Mouse (Mus musculus): ENCODE measurements at regions not wholly inside any gene's neighbourhood (a gene's known extent, or its start where the extent isn't known, plus 50 kb on each side); places are given as distances from the start of the nearest gene placed in this dataset.
A peak's percentile ranks its signal among the peaks of the same experiment; 100 is the strongest.
"Not testable (repeated sequence)": the region's sequence is repeated elsewhere in the genome, so short reads cannot be mapped to it uniquely, and the experiment has no call there.

DNA sequence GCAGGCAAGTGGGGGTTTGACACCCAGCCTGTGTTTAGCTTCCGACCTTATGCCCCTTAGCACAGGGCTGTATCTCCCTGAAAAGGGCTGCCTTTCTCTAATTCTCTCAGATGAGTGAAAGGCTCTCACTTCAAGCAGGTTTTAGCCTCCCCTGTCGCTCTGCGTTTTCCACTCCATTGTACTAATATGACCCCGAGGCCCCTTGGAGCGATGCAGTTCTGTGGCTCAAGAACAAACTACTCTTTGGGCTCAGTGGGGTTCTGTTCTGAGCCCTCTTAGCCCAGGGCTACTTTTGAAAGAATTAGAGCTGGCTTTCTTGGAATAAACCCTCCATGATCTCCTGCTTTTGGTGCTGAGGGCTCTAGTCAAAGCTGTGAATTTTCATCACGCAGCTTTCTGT is 53.4 kb upstream of the Castor2 start:
- DNase-seq (ENCODE audit: low spot score) = no peak

DNA sequence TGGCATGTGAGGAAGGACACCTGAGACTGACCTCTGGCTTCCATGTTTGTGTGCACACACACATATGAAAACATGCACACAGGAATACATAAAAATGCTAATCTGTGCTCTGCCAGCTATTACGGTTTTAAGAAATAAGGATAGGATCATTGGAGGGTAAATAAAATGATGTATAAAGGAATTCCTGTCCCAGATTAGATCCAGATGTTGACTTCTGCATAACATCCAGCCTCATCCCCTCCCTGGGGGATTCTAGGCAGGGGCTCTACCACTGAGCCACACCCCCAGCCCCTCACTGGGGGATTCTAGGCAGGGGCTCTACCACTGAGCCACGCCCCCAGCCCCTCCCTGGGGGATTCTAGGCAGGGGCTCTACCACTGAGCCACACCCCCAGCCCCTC is 56.6 kb upstream of the Castor2 start:
- not testable (repeated sequence) for DNase-seq (ENCODE audit: low spot score)

DNA sequence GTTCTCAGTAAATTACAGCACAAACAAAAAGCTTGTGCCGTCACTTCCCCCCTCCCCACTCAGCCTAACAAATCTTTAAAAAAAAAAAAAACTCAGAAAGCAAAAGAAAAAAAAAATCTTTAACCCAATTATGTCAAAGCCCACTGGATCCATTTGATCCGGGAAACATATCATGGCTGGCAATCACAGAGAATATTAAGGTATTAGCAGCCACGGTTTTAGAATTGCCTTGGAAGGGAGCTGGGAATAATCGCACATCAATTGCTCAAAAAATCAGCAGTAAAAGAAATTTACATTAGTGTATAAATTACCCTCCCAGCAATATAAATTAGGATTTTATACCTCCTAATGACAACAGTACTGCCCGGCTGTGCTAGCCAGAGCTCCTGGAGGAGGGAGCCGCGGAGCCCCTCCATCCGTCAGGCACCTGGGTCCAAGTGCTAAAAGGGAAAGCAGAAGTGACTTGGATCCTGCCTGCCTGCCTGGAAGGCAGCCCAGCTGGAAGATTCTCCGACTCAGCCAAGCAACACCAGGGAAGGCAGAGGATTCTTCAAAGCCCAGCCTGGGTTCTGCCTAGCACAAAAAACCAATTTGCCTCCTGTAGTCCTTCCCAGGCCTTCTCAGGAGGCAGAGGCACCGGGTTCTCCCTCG is 72.1 kb upstream of the Castor2 start:
- DNase-seq (ENCODE audit: low spot score) = no peak

- no peak for DNase-seq (ENCODE audit: low spot score)
Observed at GRCm38 (mm10) chr5:134019651-134020432, 79.7 kb upstream of the Castor2 start.

- peak; percentile 46 for DNase-seq (ENCODE audit: low spot score)
Observed at GRCm38 (mm10) chr5:134014257-134015163, 85.0 kb upstream of the Castor2 start.

DNA sequence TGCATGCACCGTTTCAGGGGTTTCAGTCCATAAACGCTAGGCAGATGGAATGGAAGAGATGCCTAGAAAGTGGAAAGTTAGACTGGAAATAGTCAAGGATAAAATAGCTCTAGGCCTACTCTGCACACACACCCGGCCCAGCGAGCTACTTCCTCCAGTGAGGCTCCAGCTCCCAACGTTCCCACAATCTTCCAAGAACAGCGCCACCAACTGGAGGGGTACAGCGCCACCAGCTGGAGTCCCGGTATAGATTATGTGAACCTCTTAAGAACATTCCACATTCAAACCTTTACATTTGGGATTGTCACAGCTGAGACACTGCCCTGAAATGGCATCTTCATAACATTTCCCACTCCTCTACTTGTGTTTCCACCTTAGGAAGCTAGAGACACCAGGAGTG is 86.3 kb upstream of the Castor2 start:
- DNase-seq (ENCODE audit: low spot score) = no peak

GRCm38 (mm10) chr5:134009843-134010242 is 89.7 kb upstream of the Castor2 start:
- no peak for DNase-seq (ENCODE audit: low spot score)

GRCm38 (mm10) chr5:134007127-134007771 is 92.3 kb upstream of the Castor2 start:
- DNase-seq (ENCODE audit: low spot score) = no peak

- DNase-seq (ENCODE audit: low spot score) = peak; percentile 57
Observed at GRCm38 (mm10) chr5:134006470-134007126, 92.9 kb upstream of the Castor2 start.

DNA sequence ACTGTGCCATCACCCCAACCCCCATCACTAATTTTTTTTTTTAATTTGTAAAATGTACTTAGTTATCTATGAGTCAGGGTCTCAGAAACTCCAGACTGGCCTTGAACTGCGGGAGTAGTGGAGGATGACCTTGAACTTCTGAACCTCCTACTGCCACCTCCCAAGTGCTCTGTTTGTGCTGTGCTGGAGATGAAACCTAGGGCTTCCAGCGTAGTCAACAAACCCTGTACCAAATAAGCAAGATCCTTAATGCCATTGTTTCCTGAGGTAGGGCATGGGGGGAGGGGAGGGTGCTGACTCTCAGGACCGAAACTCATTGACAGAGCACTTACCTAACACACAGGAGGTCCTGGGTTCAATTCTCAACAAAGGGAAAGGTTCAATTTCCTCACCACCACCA is 93.5 kb upstream of the Castor2 start:
- DNase-seq (ENCODE audit: low spot score) = no peak

GRCm38 (mm10) chr5:134000100-134000499 is 99.4 kb upstream of the Castor2 start:
- no peak for DNase-seq (ENCODE audit: low spot score)

GRCm38 (mm10) chr5:133999698-134000097 is 99.8 kb upstream of the Castor2 start:
- DNase-seq (ENCODE audit: low spot score) = no peak

GRCm38 (mm10) chr5:133991994-133992393 is 107.5 kb upstream of the Castor2 start:
- DNase-seq (ENCODE audit: low spot score) = no peak

- DNase-seq (ENCODE audit: low spot score) = no peak
Observed at GRCm38 (mm10) chr5:133991556-133991955, 108.0 kb upstream of the Castor2 start.

DNA sequence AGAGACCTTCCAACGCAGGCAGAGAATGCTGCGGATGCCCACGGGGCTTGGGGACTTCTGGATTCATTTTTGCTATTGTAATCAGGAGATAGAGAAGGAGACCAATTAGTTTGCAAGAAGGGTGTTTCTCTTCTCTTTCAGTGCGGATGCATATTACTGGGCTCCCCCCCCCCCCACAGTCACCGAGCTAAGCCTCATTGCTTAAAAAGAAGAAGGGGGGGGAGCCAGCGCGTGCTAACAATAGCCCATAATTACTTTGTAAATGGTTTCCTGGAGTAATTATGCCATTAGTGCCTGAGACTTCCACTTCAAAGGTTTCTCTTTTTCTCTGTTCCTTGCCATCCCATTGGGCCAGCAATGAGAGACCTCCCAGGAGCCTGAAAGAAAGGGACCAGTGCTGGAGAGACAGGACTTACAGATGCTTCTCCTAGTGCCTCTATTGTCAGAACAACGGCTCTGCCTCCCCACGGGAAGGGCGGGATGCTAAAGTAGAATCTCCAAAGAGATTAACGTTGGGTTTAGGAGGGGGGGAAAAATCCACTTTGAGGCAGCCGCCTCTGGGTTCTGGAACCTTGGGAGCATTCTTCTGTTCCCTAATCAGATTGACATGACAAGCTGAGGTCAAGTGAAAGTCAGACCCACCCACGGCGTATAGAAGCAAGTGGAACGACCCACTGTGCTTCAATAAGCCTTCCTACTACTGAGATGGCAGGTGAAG is 116.1 kb upstream of the Castor2 start:
- no peak for DNase-seq (ENCODE audit: low spot score)

DNA sequence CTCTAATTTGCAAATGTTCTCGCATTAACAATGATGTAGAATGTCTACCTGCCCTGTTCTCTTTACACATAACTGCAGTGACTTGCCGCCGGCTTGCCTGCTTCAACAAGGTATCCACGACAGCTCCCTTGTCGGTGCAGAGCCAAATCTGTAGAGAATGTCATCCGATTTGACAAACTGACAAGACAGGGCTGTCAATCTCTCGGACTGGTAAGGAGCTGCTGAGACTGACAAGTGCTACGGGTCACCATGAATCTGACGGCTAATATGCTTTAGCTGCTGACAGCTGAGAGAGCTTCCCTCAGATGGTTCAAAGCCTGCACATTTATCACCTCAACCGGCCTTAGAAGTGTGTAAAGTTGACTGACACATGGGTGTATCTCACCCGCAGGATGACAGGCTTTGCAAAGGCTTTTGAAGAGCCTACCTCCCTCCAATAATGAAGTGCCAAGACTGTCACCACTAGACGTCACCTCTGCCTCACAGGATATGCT is 129.0 kb upstream of the Castor2 start:
- DNase-seq (ENCODE audit: low spot score) = no peak

DNA sequence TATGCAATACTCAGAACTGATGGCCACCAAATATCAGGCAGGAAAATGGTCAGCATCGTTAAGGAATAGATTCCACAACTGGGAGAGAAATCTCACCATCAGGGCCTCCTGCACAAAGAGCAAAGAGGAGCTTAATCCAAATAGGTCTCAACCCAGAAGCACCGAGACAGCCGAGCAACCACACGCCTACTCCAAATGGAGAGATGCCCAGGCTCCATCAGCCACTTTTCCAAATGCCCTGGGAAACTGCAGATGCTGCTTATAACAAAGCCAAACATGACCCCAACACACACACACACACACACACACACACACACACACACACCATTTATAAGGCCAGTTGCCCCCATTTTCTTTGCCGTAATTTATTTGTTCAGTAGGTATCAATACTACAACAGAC is 136.2 kb upstream of the Castor2 start:
- DNase-seq (ENCODE audit: low spot score) = no peak

GRCm38 (mm10) chr5:133940841-133941240 is 158.7 kb upstream of the Castor2 start:
- no peak for DNase-seq (ENCODE audit: low spot score)

DNA sequence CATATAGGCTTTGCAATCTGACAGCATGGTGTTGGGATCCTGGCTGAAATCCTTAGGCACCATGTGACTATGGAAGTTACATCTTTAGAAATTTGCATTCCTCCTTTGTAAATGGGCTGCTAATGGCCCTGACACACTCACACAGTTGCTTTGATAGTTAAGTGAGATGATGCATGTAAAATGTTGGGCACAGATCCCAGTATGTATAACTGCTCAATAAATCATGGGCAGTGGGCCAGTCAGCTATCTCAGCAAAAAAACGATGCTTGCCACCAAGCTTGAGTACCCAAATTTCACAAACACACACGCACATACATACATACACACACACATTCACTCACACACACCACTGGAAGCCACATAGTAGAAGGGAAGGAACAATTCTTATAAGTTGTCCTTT is 159.5 kb upstream of the Castor2 start:
- no peak for DNase-seq (ENCODE audit: low spot score)
